Mouse (Mus musculus): Measurements from ENCODE around the gene Mob3c. TPM values are rescaled to one million over a fixed set of nuclear protein-coding genes. Genes with fewer than 3 reads are reported as not detected.

Mob3c gene
- polyA plus RNA-seq, 1 experiment from 2014 or later, result 14.2 TPM

DNA sequence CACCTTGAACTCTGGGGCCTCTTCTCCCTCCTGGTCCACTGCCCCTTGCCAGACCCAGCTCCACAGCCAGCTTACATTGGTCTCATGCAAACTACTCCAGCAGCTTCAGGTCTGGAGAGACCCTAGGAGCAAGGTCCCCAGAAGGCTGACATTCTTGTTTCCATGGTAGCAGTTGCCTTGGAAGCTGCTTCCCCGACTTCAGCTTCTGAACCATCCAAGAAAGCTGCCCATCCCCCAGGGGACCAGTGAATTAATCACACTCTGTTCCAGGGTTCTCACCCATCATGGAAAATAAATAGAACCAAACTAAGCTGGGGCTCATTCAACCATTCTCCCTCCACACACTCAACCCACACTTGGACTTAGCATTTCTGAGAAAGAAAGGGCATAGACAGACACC is 53.3 kb downstream of the Mob3c start:
- Histone ChIP-seq H3K9me3 (ENCODE audit: control insufficient read depth, low read length) (no peaks in the 10 kb centered on the region), H3K27me3 (ENCODE audit: control insufficient read depth, insufficient read depth, low read depth, low read length) (no peaks in the 10 kb centered on the region), H3K4me2 (ENCODE audit: low read depth, low read length) (no peak overlapping the region), H3K4me1 (replicated peaks; ENCODE audit: control insufficient read depth, insufficient read depth, low read length) (peaks cover 6% of the 10 kb centered on the region; the same call in 1 of the 2 replicates), H3K36me3 (ENCODE audit: control insufficient read depth, insufficient read depth, low read length) (no peaks in the 10 kb centered on the region), H3K4me3 (ENCODE audit: low read length) (no peak overlapping the region), H3K9ac (ENCODE audit: low read length) (no peak overlapping the region), H3K27ac (ENCODE audit: low read length) (no peak overlapping the region)
- ATAC-seq (ENCODE audit: low read depth), result no peak
- WGBS, result 25% methylated on average over 1 of the region's 1 CpGs

GRCm38 (mm10) chr4:115882195-115882594 is 54.3 kb downstream of the Mob3c start:
- WGBS, result 43% methylated on average over 4 of the region's 4 CpGs
- Histone ChIP-seq H3K4me3 (ENCODE audit: low read length) (no peak overlapping the region), H3K4me2 (ENCODE audit: low read depth, low read length) (no peak overlapping the region), H3K27me3 (ENCODE audit: control insufficient read depth, insufficient read depth, low read depth, low read length) (no peaks in the 10 kb centered on the region), H3K9ac (ENCODE audit: low read length) (no peak overlapping the region), H3K4me1 (replicated peaks; ENCODE audit: control insufficient read depth, insufficient read depth, low read length) (peaks cover 6% of the 10 kb centered on the region; the same call in 1 of the 2 replicates), H3K27ac (ENCODE audit: low read length) (no peak overlapping the region), H3K36me3 (ENCODE audit: control insufficient read depth, insufficient read depth, low read length) (no peaks in the 10 kb centered on the region), H3K9me3 (ENCODE audit: control insufficient read depth, low read length) (no peaks in the 10 kb centered on the region)
- ATAC-seq (ENCODE audit: low read depth), result no peak

DNA sequence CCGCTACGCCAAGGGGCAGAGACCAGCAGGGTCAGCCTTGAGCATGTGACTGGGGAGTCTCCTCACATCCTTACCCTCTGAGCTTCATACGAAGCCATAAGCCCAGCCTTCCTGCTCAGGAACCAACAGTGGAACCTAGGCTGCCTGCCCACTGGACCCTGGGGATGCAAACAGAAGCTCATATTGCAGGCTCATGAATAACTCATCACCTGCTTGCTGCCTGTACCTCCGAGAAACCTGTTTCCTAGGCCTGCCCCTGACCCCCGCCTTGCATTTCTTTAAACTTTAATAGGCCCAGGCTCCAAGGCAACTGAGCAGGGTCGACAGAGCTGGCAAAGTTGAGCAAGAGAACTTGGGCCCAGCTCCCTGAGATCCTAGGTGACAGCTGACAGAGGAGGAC is 56.1 kb downstream of the Mob3c start, which contains the start of gene Kncn:
Gene Kncn (plus strand): TSS at position 379 of the 400 bp plus-strand sequence.
- no peak within 1 kb of the TSS for H3K4me3 ChIP-seq (ENCODE audit: low read length)
- ATAC-seq (ENCODE audit: low read depth), result no peak
- no peak within 1 kb of the TSS for H3K4me2 ChIP-seq (ENCODE audit: low read depth, low read length)
- 66% methylated on average over 6 of the region's 6 CpGs for WGBS
- H3K9me3 ChIP-seq (ENCODE audit: control insufficient read depth, low read length), result no peaks in the 10 kb centered on the region
- H3K27ac ChIP-seq (ENCODE audit: low read length), result no peak within 1 kb of the TSS
- H3K9ac ChIP-seq (ENCODE audit: low read length), result no peak within 1 kb of the TSS
- H3K4me1 ChIP-seq (replicated peaks; ENCODE audit: control insufficient read depth, insufficient read depth, low read length), result no peaks in the 10 kb centered on the region
- H3K36me3 ChIP-seq (ENCODE audit: control insufficient read depth, insufficient read depth, low read length), result no peaks in the 10 kb centered on the region
- no peaks in the 10 kb centered on the region; the same call in 1 of the 2 replicates for H3K27me3 ChIP-seq (ENCODE audit: control insufficient read depth, insufficient read depth, low read depth, low read length)

Other genes starting within 250 kb of the Mob3c start
- gene Cyp4a32, start 227.1 kb upstream of the Mob3c start, polyA plus RNA-seq (2015; fragmentation: Nextera tagmentation; extraction: Ambion mirVana), result not detected in 2 replicates
- 27.5 and 32.9 TPM in 2 replicates for gene Cyp4b1, start 180.4 kb upstream of the Mob3c start, polyA plus RNA-seq (2015; fragmentation: Nextera tagmentation; extraction: Ambion mirVana)
- 32.4 and 36.9 TPM in 2 replicates for gene Efcab14, start 90.3 kb upstream of the Mob3c start, polyA plus RNA-seq (2015; fragmentation: Nextera tagmentation; extraction: Ambion mirVana)
- gene Tex38, start 47.1 kb upstream of the Mob3c start, polyA plus RNA-seq (2015; fragmentation: Nextera tagmentation; extraction: Ambion mirVana), result 0.19 TPM in 1 of 2 replicates, not detected in the other
- gene Atpaf1, start 43.3 kb upstream of the Mob3c start, polyA plus RNA-seq (2015; fragmentation: Nextera tagmentation; extraction: Ambion mirVana), result 38.6 and 45.1 TPM in 2 replicates
- gene Mknk1, start 11.1 kb downstream of the Mob3c start, polyA plus RNA-seq (2015; fragmentation: Nextera tagmentation; extraction: Ambion mirVana), result 28.1 and 30.1 TPM in 2 replicates
- not detected in 2 replicates for gene Kncn, start 56.3 kb downstream of the Mob3c start, polyA plus RNA-seq (2015; fragmentation: Nextera tagmentation; extraction: Ambion mirVana)
- not detected in 2 replicates for gene 6430628N08Rik, start 62.6 kb downstream of the Mob3c start, polyA plus RNA-seq (2015; fragmentation: Nextera tagmentation; extraction: Ambion mirVana)
- gene Dmbx1, start 111.8 kb downstream of the Mob3c start, polyA plus RNA-seq (2015; fragmentation: Nextera tagmentation; extraction: Ambion mirVana), result 0.06 and 0.08 TPM in 2 replicates
- 11.0 and 12.1 TPM in 2 replicates for gene Faah, start 189.8 kb downstream of the Mob3c start, polyA plus RNA-seq (2015; fragmentation: Nextera tagmentation; extraction: Ambion mirVana)
- 25.9 and 28.2 TPM in 2 replicates for gene Nsun4, start 225.8 kb downstream of the Mob3c start, polyA plus RNA-seq (2015; fragmentation: Nextera tagmentation; extraction: Ambion mirVana)
- 487 and 499 TPM in 2 replicates for gene Uqcrh, start 247.0 kb downstream of the Mob3c start, polyA plus RNA-seq (2015; fragmentation: Nextera tagmentation; extraction: Ambion mirVana)
- gene Lrrc41, start 247.2 kb downstream of the Mob3c start, polyA plus RNA-seq (2015; fragmentation: Nextera tagmentation; extraction: Ambion mirVana), result 68.9 and 70.9 TPM in 2 replicates

All from lung, embryonic 16.5 days (tissue).